Mouse (Mus musculus): Measurements from ENCODE around the gene Gba2.

GRCm38 (mm10) chr4:43530081-43530501 is 48.6 kb downstream of the Gba2 start:
- TF ChIP-seq CTCF (IDR thresholded peaks at IDR 0.05; ENCODE audit: low read depth) (no peak), EP300 (IDR thresholded peaks at IDR 0.05; ENCODE audit: low read depth) (no peak)

All from liver, embryonic 14.5 days (tissue).